Mouse (Mus musculus): ENCODE measurements around the gene Vmn1r19. TPM values are rescaled to one million over a fixed set of nuclear protein-coding genes. Genes with fewer than 3 reads are reported as not detected.

The Vmn1r19 gene
- total and polyA plus RNA-seq, 3 experiments = not detected

- no peak for TF ChIP-seq MAX (IDR thresholded peaks at IDR 0.05; ENCODE audit: low read length)
- no peak for TF ChIP-seq EP300 (IDR thresholded peaks at IDR 0.05; ENCODE audit: low read depth in 1 of 2, low read length in 2 of 2)
- no peak for TF ChIP-seq TCF12 (IDR thresholded peaks at IDR 0.05; ENCODE audit: low read depth, low read length)
Measured at GRCm38 (mm10) chr6:57431196-57431595, 27.6 kb downstream of the Vmn1r19 start (continued).

Other genes starting within 250 kb of the Vmn1r19 start
- not detected in 2 replicates for gene Vmn1r12, start 246.9 kb upstream of the Vmn1r19 start, total RNA-seq (2012; rRNA removed)
- gene Vmn1r12, start 246.9 kb upstream of the Vmn1r19 start, polyA plus RNA-seq (2012; ENCODE audit: insufficient read depth in 1 of 2, insufficient read length in 2 of 2, low read depth in 1 of 2, low replicate concordance in 2 of 2, missing spikeins in 1 of 2) = not detected
- not detected in 2 replicates for gene Vmn1r13, start 200.5 kb upstream of the Vmn1r19 start, total RNA-seq (2012; rRNA removed)
- gene Vmn1r13, start 200.5 kb upstream of the Vmn1r19 start, polyA plus RNA-seq (2012; ENCODE audit: insufficient read depth in 1 of 2, insufficient read length in 2 of 2, low read depth in 1 of 2, low replicate concordance in 2 of 2, missing spikeins in 1 of 2) = under 1 TPM in 1 of 2 experiments, not detected in 1; 0.06 TPM
- gene Vmn1r14, start 172.1 kb upstream of the Vmn1r19 start, total RNA-seq (2012; rRNA removed) = not detected in 2 replicates
- gene Vmn1r14, start 172.1 kb upstream of the Vmn1r19 start, polyA plus RNA-seq (2012; ENCODE audit: insufficient read depth in 1 of 2, insufficient read length in 2 of 2, low read depth in 1 of 2, low replicate concordance in 2 of 2, missing spikeins in 1 of 2) = not detected
- not detected in 2 replicates for gene Vmn1r15, start 145.8 kb upstream of the Vmn1r19 start, total RNA-seq (2012; rRNA removed)
- gene Vmn1r15, start 145.8 kb upstream of the Vmn1r19 start, polyA plus RNA-seq (2012; ENCODE audit: insufficient read depth in 1 of 2, insufficient read length in 2 of 2, low read depth in 1 of 2, low replicate concordance in 2 of 2, missing spikeins in 1 of 2) = under 1 TPM in 1 of 2 experiments, not detected in 1; 0.77 TPM
- gene Vmn1r16, start 74.3 kb upstream of the Vmn1r19 start, total RNA-seq (2012; rRNA removed) = not detected in 2 replicates
- gene Vmn1r16, start 74.3 kb upstream of the Vmn1r19 start, polyA plus RNA-seq (2012; ENCODE audit: insufficient read depth in 1 of 2, insufficient read length in 2 of 2, low read depth in 1 of 2, low replicate concordance in 2 of 2, missing spikeins in 1 of 2) = not detected
- not detected in 2 replicates for gene Vmn1r17, start 40.1 kb upstream of the Vmn1r19 start, total RNA-seq (2012; rRNA removed)
- not detected for gene Vmn1r17, start 40.1 kb upstream of the Vmn1r19 start, polyA plus RNA-seq (2012; ENCODE audit: insufficient read depth in 1 of 2, insufficient read length in 2 of 2, low read depth in 1 of 2, low replicate concordance in 2 of 2, missing spikeins in 1 of 2)
- not detected in 2 replicates for gene Vmn1r18, start 8.0 kb upstream of the Vmn1r19 start, total RNA-seq (2012; rRNA removed)
- under 1 TPM in 1 of 2 experiments, not detected in 1; under 0.01 TPM for gene Vmn1r18, start 8.0 kb upstream of the Vmn1r19 start, polyA plus RNA-seq (2012; ENCODE audit: insufficient read depth in 1 of 2, insufficient read length in 2 of 2, low read depth in 1 of 2, low replicate concordance in 2 of 2, missing spikeins in 1 of 2)
- not detected in 2 replicates for gene Vmn1r20, start 25.1 kb downstream of the Vmn1r19 start, total RNA-seq (2012; rRNA removed)
- gene Vmn1r20, start 25.1 kb downstream of the Vmn1r19 start, polyA plus RNA-seq (2012; ENCODE audit: insufficient read depth in 1 of 2, insufficient read length in 2 of 2, low read depth in 1 of 2, low replicate concordance in 2 of 2, missing spikeins in 1 of 2) = not detected
- 1.5 and 2.1 TPM in 2 replicates for gene Ppm1k, start 131.7 kb downstream of the Vmn1r19 start, total RNA-seq (2012; rRNA removed)
- 1 to 10 TPM in 1 of 2 experiments, not detected in 1; 1.3 TPM for gene Ppm1k, start 131.7 kb downstream of the Vmn1r19 start, polyA plus RNA-seq (2012; ENCODE audit: insufficient read depth in 1 of 2, insufficient read length in 2 of 2, low read depth in 1 of 2, low replicate concordance in 2 of 2, missing spikeins in 1 of 2)
- gene Herc6, start 177.2 kb downstream of the Vmn1r19 start, total RNA-seq (2012; rRNA removed) = 2.0 and 2.4 TPM in 2 replicates
- 1 to 10 TPM in 1 of 2 experiments, not detected in 1; 5.1 TPM for gene Herc6, start 177.2 kb downstream of the Vmn1r19 start, polyA plus RNA-seq (2012; ENCODE audit: insufficient read depth in 1 of 2, insufficient read length in 2 of 2, low read depth in 1 of 2, low replicate concordance in 2 of 2, missing spikeins in 1 of 2)

Measured in MEL (cell line).